Comparison of ENCODE assay signal across 8 mouse cellular contexts in the genomic region with DNA sequence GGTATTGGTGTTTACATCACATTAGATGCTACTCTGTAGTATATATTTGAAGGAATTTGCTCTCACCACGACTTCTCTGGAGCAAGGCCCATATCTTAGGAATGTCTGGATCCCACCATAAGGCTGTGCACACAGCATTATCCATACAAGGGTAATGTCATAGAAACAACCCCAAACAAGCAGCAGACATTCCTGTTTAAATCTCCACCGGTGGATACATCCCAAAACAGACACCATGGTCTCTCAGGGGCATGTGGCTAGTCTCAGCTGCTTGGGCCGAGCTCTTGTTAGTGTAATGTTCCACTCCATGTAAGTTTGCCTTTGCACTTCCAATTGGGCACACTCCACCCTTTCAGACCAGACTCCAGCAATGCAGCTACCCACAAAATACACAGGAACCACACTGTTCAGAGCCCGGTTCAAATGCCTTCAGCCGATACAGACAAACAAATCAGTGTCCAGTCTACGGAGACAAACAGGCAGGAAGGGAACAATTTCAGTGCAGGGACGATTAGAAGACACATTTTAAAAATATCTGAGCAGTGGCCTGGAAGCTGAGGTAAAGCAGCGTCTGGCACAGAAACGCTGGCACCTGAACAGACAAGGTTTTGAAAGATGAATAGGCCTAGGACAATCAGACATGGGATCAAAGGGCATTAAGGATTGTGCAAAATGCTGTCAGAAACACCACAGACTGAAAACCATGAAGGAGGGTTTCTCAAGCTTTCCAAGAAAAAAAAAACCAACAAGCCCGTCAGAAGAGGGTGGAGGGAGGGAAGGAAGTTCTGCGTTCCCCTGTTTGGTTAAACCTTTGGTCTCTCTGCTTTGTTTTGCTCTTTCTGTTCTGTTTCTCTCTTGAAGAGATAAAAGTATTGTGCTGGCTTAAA. TPM values are rescaled to one million over a fixed set of nuclear protein-coding genes. Genes with fewer than 3 reads are reported as not detected.
DNase-seq lines count a peak whose midpoint lies in the region; ATAC-seq and TF ChIP-seq lines count a peak whose summit lies in the region.

No protein-coding gene starts in this region.

- peak overlapping the region; percentile 81 for H3K27ac ChIP-seq in left cerebral cortex, adult 2 months
- H3K27ac ChIP-seq in embryonic facial prominence, embryonic 15.5 days (replicated peaks): peak overlapping the region; percentile 44
- no peak overlapping the region for H3K27ac ChIP-seq in hindbrain, embryonic 13.5 days
- H3K27ac ChIP-seq in liver, postnatal 0 days (ENCODE audit: low read depth): peak overlapping the region; percentile 59; the same call in 1 of the 2 replicates
- H3K27ac ChIP-seq in neural tube, embryonic 15.5 days (replicated peaks): peak overlapping the region; percentile 14; the same call in 1 of the 2 replicates

- ATAC-seq in embryonic facial prominence, embryonic 15.5 days (ENCODE audit: insufficient number of reproducible peaks, low FRiP score, low TSS enrichment, low read depth): no peak
- no peak for ATAC-seq in hindbrain, embryonic 13.5 days (ENCODE audit: low FRiP score)
- ATAC-seq in liver, postnatal 0 days: peak; percentile 33; the same call in 1 of the 2 replicates
- no peak for ATAC-seq in neural tube, embryonic 15.5 days (ENCODE audit: low FRiP score)
- no peak for ATAC-seq in frontal cortex, adult (ENCODE audit: low TSS enrichment)

- H3K9me3 ChIP-seq in embryonic facial prominence, embryonic 15.5 days (replicated peaks): no peaks in the 10 kb centered on the region
- H3K9me3 ChIP-seq in hindbrain, embryonic 13.5 days: no peaks in the 10 kb centered on the region
- no peaks in the 10 kb centered on the region for H3K9me3 ChIP-seq in liver, postnatal 0 days (ENCODE audit: low read length)
- no peaks in the 10 kb centered on the region for H3K9me3 ChIP-seq in neural tube, embryonic 15.5 days (replicated peaks)

- DNase-seq in left cerebral cortex, adult 2 months (ENCODE audit: extremely low spot score in 1 of 2, low spot score in 2 of 2): no peak
- DNase-seq in left cerebral cortex, adult 18-20 months (ENCODE audit: low spot score in 2 of 2): no peak
- DNase-seq in liver, postnatal 0 days: no peak
- DNase-seq in gastrocnemius, adult 18-20 months (ENCODE audit: low spot score): no peak

- peak overlapping the region; percentile 76 for H3K4me2 ChIP-seq in embryonic facial prominence, embryonic 15.5 days (replicated peaks)
- peak overlapping the region; percentile 79 for H3K4me2 ChIP-seq in hindbrain, embryonic 13.5 days
- H3K4me2 ChIP-seq in liver, postnatal 0 days (ENCODE audit: low read depth, low read length): peak overlapping the region; percentile 79
- peak overlapping the region; percentile 82 for H3K4me2 ChIP-seq in neural tube, embryonic 15.5 days

- H3K4me1 ChIP-seq in embryonic facial prominence, embryonic 15.5 days: peaks cover 30% of the 10 kb centered on the region
- H3K4me1 ChIP-seq in hindbrain, embryonic 13.5 days (replicated peaks): peaks cover 35% of the 10 kb centered on the region
- peaks cover 11% of the 10 kb centered on the region for H3K4me1 ChIP-seq in liver, postnatal 0 days (ENCODE audit: insufficient read depth)
- H3K4me1 ChIP-seq in neural tube, embryonic 15.5 days: peaks cover 36% of the 10 kb centered on the region

- 7% methylated on average over 11 of the region's 11 CpGs for WGBS in embryonic facial prominence, embryonic 15.5 days
- 19% methylated on average over 11 of the region's 11 CpGs for WGBS in hindbrain, embryonic 13.5 days
- 23% methylated on average over 11 of the region's 11 CpGs for WGBS in liver, postnatal 0 days (ENCODE audit: insufficient replicate concordance)
- 13% methylated on average over 11 of the region's 11 CpGs for WGBS in neural tube, embryonic 15.5 days

- TF ChIP-seq CTCF in left cerebral cortex, adult 2 months (IDR thresholded peaks at IDR 0.05): no peak
- no peak for TF ChIP-seq CTCF in liver, postnatal 0 days (IDR thresholded peaks at IDR 0.05; ENCODE audit: low read depth)

- H3K4me3 ChIP-seq in left cerebral cortex, adult 2 months: peak overlapping the region; percentile 82
- peak overlapping the region; percentile 62 for H3K4me3 ChIP-seq in embryonic facial prominence, embryonic 15.5 days (replicated peaks)
- H3K4me3 ChIP-seq in hindbrain, embryonic 13.5 days: peak overlapping the region; percentile 84
- peak overlapping the region; percentile 71 for H3K4me3 ChIP-seq in liver, postnatal 0 days (ENCODE audit: low read depth, low read length)
- peak overlapping the region; percentile 75 for H3K4me3 ChIP-seq in neural tube, embryonic 15.5 days (replicated peaks)

- H3K27me3 ChIP-seq in embryonic facial prominence, embryonic 15.5 days: no peaks in the 10 kb centered on the region
- H3K27me3 ChIP-seq in hindbrain, embryonic 13.5 days: 0 out of 2 replicates have a peak, but pooled peaks cover 3% of the 10 kb centered on the region
- H3K27me3 ChIP-seq in liver, postnatal 0 days (ENCODE audit: insufficient read depth, low read length): peaks cover 8% of the 10 kb centered on the region
- H3K27me3 ChIP-seq in neural tube, embryonic 15.5 days (replicated peaks): no peaks in the 10 kb centered on the region

- no peak for TF ChIP-seq EP300 in liver, postnatal 0 days (IDR thresholded peaks at IDR 0.05; ENCODE audit: low read depth)

- peak overlapping the region; percentile 73; the same call in 1 of the 2 replicates for H3K9ac ChIP-seq in embryonic facial prominence, embryonic 15.5 days
- H3K9ac ChIP-seq in hindbrain, embryonic 13.5 days: peak overlapping the region; percentile 98
- H3K9ac ChIP-seq in liver, postnatal 0 days (replicated peaks): peak overlapping the region; percentile 68
- peak overlapping the region; percentile 99 for H3K9ac ChIP-seq in neural tube, embryonic 15.5 days (replicated peaks)

- no peaks in the 10 kb centered on the region for H3K36me3 ChIP-seq in embryonic facial prominence, embryonic 15.5 days
- H3K36me3 ChIP-seq in hindbrain, embryonic 13.5 days: no peaks in the 10 kb centered on the region
- no peaks in the 10 kb centered on the region for H3K36me3 ChIP-seq in liver, postnatal 0 days (replicated peaks; ENCODE audit: insufficient read depth, low read length)
- no peaks in the 10 kb centered on the region for H3K36me3 ChIP-seq in neural tube, embryonic 15.5 days

- intact Hi-C loops in left cerebral cortex, adult 2 months (cut with DNase I): loop anchor here (5.0 kb wide), 2 partner anchors 105 to 1285 kb away; a partner anchor contains a TSS

RNA-seq across cellular contexts. Expression of a gene that starts 1.8 kb away (rescaled TPM):
- total RNA-seq in left cerebral cortex, adult 2 months (2021): 10 to 100 TPM; 12.0 to 15.1 TPM
- 10 to 100 TPM; 11.1 to 13.5 TPM for total RNA-seq in left cerebral cortex, adult 18-20 months (2021)
- 1.9 and 2.2 TPM in 2 replicates for polyA plus RNA-seq in embryonic facial prominence, embryonic 15.5 days (2015; fragmentation: Nextera tagmentation; extraction: Ambion mirVana)
- polyA plus RNA-seq in hindbrain, embryonic 13.5 days (2015; fragmentation: Nextera tagmentation; extraction: Ambion mirVana): 1.5 TPM in 2 replicates
- 0.52 and 0.56 TPM in 2 replicates for polyA plus RNA-seq in liver, postnatal 0 days (2015; fragmentation: Nextera tagmentation; extraction: Ambion mirVana)
- polyA plus RNA-seq in neural tube, embryonic 15.5 days (2015; fragmentation: Nextera tagmentation; extraction: Ambion mirVana): 1.7 and 2.0 TPM in 2 replicates
- 1 to 10 TPM; 7.5 to 8.5 TPM for total RNA-seq in gastrocnemius, adult 18-20 months (2021)
